Mouse (Mus musculus) forelimb bud, embryonic 11.5 days (tissue): ENCODE measurements around the gene Sfxn1.

Experiments used
- DNase-seq: peaks from one replicate; pipeline ENCODE4 v3.0.0-alpha.2; 2012; ENCODE audit warnings: low read depth, low spot score

Gene Sfxn1

DNA sequence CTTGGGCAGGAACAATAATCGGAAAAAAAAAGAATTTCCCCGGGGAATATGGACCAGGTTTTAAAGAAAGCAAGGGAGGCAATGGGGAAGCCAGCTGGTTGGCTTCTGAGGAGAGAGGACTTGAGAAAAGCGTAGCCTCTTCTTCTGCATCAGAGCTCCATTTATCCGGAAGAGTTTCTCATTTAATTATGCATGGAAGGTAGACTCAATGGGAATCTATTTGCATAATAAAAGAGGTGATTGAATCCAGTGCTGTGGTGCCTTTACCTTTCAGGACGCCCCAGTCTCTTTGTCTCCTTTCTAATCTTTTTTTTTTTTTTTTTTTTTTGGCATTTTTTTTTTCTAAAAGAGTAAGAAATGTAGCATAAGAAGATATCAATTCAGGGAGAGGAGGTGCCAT, 46.7 kb downstream of the Sfxn1 start:
- DNase-seq = no peak

DNA sequence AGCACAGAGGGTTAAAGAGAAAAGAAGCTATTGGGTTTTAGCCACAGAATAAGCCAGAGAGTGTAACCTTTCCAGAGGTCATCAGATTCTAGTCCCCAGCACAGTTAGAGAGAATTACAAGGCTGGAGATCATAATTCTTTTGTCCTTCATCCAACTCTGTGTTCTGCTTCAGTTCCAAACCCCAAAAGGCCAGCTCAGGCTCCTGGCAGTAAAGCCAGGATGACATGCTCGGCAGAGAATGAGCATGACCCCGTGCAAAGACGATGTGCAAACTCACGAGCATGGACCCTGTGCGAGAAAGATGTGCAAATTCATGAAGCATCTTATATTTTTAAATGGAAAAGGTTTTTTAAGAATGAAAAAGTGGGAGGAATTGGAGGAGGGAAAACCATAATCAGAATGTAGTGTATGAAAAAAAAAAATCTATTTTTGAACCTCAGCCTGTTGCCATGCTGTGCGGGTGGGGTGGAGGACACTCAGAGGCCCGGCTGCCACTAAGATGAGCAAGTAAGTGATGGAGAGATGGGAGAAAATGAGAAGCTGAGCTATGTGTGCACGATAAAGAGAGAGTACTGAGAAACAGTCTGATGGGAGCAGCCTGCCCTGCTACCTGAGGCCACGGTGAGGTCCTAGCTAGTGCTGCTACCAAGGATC, 66.2 kb downstream of the Sfxn1 start:
- DNase-seq = no peak

DNA sequence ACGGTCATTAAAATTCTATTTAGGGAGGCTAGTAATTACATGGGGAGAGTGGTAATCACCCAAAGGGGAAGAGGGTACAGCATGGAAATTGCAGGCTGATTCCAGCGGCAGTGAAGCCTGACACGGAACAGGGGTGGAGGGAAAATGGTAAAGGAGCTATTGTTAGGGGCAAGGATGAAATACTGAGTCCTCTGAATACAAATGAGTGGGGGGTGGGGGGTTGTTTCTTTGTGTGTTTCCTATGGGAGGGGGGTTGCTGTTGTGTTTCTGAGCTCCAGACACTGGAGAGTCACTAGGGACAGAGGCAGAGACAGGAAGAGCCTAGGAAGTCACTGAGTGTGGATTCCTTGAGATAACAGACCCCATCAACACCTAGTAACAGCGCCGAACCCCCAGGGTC, 72.1 kb downstream of the Sfxn1 start:
- no peak for DNase-seq

DNA sequence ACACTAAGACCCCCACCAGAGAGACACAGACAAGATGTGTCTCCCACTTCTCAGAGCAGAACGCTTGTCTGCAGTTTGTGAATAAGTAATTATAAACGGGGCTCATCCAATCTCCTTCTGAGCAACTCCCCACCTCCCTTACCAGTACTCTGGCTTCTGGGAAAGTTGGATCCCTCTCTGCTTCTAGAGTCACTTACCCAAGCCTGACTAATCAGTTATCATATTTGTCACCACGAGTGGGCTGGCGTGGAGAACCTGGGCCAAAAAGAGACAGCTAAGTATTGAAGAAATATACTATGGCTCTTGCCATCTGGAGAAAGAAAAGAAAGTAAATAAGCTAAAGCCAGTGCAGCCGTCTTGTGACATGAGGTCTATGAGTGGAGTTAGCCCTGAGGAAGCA, 73.0 kb downstream of the Sfxn1 start:
- DNase-seq = no peak

DNA sequence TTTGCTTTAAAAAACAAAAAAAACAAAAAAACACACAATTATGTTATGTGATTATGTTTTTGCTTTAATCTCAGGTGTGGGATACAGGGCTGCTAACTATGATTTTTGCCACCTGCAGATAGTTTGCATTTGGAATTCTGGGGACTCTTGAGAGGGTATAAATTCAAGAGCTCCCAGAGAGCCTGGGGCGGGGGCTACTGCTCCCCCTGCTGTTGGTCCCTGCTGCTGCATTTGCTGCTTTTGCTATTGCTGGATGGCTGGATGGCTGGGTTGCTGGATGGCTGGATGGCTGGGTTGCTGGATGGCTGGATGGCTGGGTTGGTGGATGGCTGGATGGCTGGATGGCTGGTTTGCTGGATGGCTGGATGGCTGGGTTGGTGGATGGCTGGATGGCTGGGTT, 75.7 kb downstream of the Sfxn1 start:
- DNase-seq = no peak

DNA sequence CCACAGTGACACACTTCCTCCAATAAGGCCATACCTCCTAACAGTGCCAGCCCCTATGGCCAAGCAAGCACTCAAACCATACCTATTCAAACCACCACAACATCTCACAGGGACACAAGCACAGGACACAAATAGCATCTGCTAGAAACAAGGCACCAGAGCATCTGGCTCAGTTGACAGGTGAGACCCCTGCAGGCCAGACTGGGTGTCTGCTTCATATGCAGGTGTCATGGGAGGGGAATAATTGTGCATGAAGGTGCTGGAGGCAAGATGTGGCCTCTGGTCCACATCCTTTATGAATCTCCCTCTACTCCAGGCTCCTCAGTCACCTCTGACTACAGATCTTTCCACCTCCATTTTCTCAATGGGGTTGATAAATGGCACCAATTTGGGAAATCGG, 80.8 kb downstream of the Sfxn1 start:
- no peak for DNase-seq

DNA sequence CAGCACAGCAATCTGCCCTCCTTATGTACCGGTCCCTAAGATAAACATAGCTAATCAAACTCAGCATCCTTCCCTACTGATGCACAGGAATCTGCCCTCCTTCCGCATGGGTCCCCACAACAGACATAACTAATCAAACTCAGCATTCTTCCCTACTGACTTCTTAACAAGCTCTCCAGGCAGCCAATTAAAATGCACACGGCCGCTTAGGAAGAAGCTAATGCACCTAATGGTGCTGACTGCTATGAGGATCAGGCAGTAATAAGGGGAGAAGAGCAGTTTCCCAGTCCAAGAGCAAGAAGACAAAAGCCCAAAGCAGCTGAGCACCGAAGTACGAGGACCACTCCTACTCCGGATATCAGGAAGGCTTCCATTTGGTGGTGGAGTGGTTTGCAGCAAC, 81.2 kb downstream of the Sfxn1 start:
- no peak for DNase-seq

DNA sequence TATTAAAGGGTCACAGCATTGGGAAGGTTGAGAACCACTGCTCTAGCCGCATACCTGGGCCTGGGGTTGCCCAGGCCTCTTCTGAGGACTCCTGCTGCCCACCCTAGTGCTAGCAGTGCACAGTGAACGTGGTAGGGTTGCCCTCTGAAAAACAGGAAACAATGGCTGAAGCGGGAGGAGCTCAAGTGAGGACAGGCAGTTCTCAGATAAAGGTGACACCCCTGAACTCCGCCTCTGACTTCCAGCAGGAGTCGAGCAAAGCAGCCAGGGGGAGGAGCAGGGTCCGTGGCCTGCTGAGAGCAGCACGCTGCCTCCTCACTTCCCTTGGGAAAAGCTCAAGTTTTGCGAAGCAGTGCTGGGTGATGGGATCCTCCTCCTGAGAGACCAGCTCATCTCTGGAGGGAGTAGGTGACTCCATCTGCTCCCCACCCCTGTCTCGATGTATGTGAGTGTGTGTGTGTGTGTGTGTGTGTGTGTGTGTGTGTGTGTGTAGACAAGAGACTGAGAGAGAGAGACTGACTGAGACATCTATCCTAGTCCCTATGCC, 82.1 kb downstream of the Sfxn1 start:
- DNase-seq = no peak

DNA sequence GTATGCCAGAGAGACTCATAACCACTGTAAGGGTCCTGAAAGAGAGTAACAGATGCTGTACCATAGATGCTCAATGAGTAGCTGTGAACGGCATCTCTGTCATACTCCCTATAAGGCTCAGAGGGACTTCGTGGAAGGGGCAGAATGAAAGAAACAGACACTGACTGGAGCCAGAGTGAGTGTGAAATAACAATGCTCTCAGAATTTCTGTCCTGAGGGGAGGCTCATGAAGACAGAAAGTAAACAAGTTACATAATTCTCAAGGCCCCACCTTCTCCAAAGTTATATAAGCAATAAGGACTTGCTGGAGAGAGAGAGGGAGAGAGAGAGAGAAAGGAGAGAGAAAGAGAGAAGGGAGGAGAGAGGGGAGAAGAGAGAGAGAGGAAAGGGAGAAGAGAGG, 84.2 kb downstream of the Sfxn1 start:
- no peak for DNase-seq
